Mouse (Mus musculus) ES-Bruce4 (cell line): ENCODE data around the gene Banf1.

Experiments used
- CTCF ChIP-seq: IDR thresholded peaks from one replicate; pipeline ENCODE4 v1.8.1; 2011; ENCODE audit warnings: low read depth, low read length
- POLR2A ChIP-seq: IDR thresholded peaks from one replicate; pipeline ENCODE4 v1.8.1; 2011; ENCODE audit warnings: low read length; ENCODE audit not compliant: insufficient read depth

DNA sequence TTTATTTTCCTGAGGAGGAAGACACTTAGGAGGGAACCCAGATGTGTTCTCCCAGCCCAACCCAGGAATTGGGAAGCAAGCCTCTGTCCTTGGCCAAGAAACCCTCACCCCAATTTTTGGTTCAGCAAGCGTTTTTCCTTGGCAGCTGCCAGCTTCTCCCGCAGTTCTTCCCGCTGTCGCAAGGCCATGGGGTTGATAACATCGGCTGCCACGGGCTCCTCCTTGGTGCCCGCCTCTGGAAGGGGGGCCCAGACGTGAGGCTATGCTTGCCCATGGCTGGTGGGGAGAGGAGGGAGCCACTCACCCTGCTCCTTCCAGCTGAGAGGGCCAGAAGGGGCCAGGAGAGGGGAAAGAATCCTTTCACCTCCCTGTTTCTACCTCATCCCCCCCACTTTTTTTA is 17.7 kb upstream of the Banf1 start:
- TF ChIP-seq CTCF (no peak), POLR2A (no peak)
